Mouse (Mus musculus) kidney, postnatal 0 days (tissue): ENCODE data around the gene Ip6k1. TPM values are rescaled to one million over a fixed set of nuclear protein-coding genes. Genes with fewer than 3 reads are reported as not detected.

ENCODE experiments used
- ATAC-seq: fragments of 200-750 bp; cut with Nextera tagmentation; replicated peaks from 2 replicates; pipeline ENCODE4 v1.8.0; 2017; ENCODE audit warnings: low read depth, moderate number of reproducible peaks, moderate TSS enrichment, moderate library complexity; ENCODE audit not compliant: low FRiP score
- DNase-seq: peaks from one replicate; pipeline ENCODE4 v3.0.0-alpha.2; 2016; ENCODE audit warnings: low spot score
- H3K27ac ChIP-seq: fragments of 300-500 bp; sonication (generic); 2 replicates; pipeline ENCODE4 v1.5.1; 2014; ENCODE audit warnings: mild to moderate bottlenecking
- H3K27me3 ChIP-seq: fragments of 300-500 bp; sonication (generic); 2 replicates; pipeline ENCODE4 v1.6.1; 2014; ENCODE audit warnings: low read length, mixed read lengths; ENCODE audit not compliant: insufficient read depth
- H3K36me3 ChIP-seq: fragments of 300-500 bp; sonication (generic); 2 replicates; pipeline ENCODE4 v1.6.1; 2014; ENCODE audit warnings: low read length, mixed read lengths; ENCODE audit not compliant: insufficient read depth
- H3K4me1 ChIP-seq: fragments of 300-500 bp; sonication (generic); replicated peaks from 2 replicates; pipeline ENCODE4 v1.6.1; 2014; ENCODE audit warnings: antibody characterized with exemption, low read length, mixed read lengths; ENCODE audit not compliant: insufficient read depth
- H3K4me2 ChIP-seq: fragments of 300-500 bp; sonication (generic); 2 replicates; pipeline ENCODE4 v1.6.1; 2014; ENCODE audit warnings: mild to moderate bottlenecking, low read length, moderate library complexity, mixed read lengths
- H3K4me3 ChIP-seq: fragments of 300-500 bp; sonication (generic); replicated peaks from 2 replicates; pipeline ENCODE4 v1.5.1; 2014; ENCODE audit warnings: low read depth, low read length
- H3K9ac ChIP-seq: fragments of 300-500 bp; sonication (generic); 2 replicates; pipeline ENCODE4 v1.6.1; 2014; ENCODE audit warnings: low read depth, low read length
- H3K9me3 ChIP-seq: fragments of 300-500 bp; sonication (generic); replicated peaks from 2 replicates; pipeline ENCODE4 v1.6.1; 2016; ENCODE audit warnings: low read length, inconsistent platforms, mixed read lengths
- CTCF ChIP-seq: IDR thresholded peaks from 2 replicates; pipeline ENCODE4 v1.5.1; 2016; ENCODE audit warnings: antibody characterized with exemption, low read depth, mild to moderate bottlenecking, moderate library complexity
- WGBS: fragments of 180-500 bp; shearing (Covaris S2); extraction: QIAGEN DNeasy Blood & Tissue Kit; methylation state at CpG from one replicate; pipeline ENCODE4 v1.1.7; 2014; 5-methylcytosine and 5-hydroxymethylcytosine counted together
- polyA plus RNA-seq: library from polyadenylated mRNA; unstranded; fragments of >200 nt; fragmentation: Nextera tagmentation; extraction: Ambion mirVana; gene quantifications from 2 replicates; pipeline ENCODE4 v1.2.1, GENCODE M21; 2015

Ip6k1 gene
- polyA plus RNA-seq, 1 experiment from 2014 or later, result 46.9 TPM

DNA sequence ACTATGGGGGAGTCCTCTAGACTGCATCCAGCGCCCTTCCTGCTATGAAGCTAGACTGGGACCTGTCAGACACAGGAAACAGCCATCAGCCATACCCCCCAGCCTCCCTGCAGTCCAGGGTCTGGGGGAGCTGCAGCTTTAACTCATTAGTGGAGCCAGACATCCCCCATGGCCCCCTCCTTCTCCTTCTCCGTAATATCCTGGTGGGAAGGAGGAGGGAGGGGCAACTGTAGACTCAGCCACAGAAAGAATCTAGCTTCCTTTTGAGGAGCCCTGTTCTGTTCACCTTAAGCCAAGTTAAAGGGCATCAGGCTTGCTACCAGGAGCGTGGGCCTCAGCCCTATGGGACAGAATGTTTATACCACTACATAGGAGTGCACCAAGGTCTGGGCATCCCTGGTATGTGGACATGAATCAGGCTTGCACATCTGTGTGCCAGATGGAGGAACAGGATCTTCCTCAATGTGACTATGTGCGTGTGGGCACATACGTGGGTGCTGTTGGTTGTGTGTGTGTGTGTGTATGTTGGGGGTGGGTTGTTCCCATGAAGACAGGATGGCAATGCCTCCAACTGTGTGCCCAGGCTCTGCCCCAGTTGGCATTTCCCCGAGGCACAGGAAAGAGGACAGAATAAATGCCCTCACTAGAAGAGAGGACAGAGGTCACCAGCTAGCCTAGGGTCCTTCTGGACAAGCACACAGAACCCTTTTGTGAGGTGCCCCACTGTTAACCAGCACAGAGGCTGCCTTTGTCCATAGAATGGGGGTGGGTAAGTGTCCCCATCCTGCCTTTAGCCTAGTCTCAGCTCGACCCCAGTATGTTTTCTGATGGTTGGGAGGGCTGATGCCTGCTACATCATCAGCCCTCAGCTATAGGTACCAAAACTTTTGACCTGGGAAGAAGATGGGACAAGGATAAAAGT, 20.4 kb upstream of the Ip6k1 start:
- Histone ChIP-seq H3K27ac (peak overlapping the region; percentile 98), H3K9ac (peak overlapping the region; percentile 55), H3K4me3 (no peak overlapping the region), H3K9me3 (no peaks in the 10 kb centered on the region), H3K36me3 (no peaks in the 10 kb centered on the region), H3K4me1 (peaks cover 22% of the 10 kb centered on the region), H3K27me3 (no peaks in the 10 kb centered on the region), H3K4me2 (peak overlapping the region; percentile 82)
- DNase-seq (peak; percentile 93), ATAC-seq (peak; percentile 29; the same call in 1 of the 2 replicates)
- no peak for TF ChIP-seq CTCF
- WGBS, result 31% methylated on average over 7 of the region's 7 CpGs

DNA sequence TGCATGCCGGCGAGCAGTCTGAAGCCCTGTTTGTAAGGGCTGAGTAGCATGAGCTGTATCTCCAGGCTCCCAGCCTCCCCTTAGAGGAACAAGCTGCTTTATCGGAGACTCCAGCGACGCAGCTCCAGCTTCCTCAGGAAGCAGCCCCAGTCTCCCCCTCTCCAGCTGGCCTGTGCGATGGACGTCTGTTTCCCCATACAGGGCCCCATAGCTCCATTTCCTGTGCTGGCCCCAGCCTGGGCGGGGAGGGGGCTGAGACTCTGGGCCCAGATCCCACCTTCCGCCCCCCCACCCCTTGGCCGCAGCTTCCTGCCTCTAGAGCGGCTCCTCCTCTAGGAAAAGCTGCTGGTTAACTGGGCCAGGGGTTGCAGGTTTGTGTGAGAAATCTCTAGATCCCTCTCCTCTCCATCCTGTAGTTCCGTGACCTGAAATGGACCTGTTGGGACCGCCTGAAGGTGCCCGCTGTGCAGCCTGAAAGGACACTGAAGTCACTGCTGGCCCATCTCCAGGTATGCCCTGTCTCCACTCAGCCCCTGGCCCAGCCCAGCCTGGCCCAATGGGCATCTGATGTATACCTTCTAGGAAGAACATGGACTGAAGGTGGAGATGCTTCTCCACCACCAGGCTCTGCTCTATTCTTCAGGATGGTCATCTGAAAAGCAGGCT, 19.5 kb upstream of the Ip6k1 start, which contains the start of gene Gm20661:
TSS of gene Gm20661 (plus strand) at position 378 of the 666 bp plus-strand sequence.
- H3K4me1 ChIP-seq, result peaks cover 22% of the 10 kb centered on the region
- H3K27me3 ChIP-seq, result no peaks in the 10 kb centered on the region
- no peaks in the 10 kb centered on the region for H3K9me3 ChIP-seq

DNA sequence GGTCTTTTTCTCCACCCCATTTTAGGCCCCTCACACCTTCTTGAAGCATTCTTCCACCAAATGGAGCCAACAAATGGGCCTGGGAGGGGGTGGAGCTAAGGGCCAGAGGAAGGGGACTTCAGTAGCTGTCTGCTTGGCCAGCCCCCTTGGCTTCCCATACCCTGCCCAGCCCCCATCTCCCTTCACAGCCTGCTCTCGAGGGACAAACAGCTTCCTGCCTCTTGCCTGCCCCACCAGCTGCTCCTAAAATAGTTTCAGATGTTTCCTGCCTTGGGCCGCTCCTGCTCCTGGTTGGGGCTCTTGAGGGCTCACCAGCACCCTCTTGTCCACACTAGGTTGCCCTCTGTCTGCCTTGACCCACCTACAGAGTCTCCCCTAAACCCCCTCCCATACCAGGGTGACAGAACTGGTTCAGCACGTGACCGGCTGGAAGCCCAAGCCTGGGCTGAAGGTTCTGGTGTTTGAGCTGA, 18.8 kb upstream of the Ip6k1 start:
- DNase-seq, result peak; percentile 97
- H3K27ac ChIP-seq, result peak overlapping the region; percentile 98
- no peaks in the 10 kb centered on the region for H3K9me3 ChIP-seq
- peak overlapping the region; percentile 67 for H3K4me3 ChIP-seq
- H3K27me3 ChIP-seq, result no peaks in the 10 kb centered on the region
- WGBS, result 14% methylated on average over 4 of the region's 4 CpGs
- ATAC-seq, result peak; percentile 41
- H3K36me3 ChIP-seq, result no peaks in the 10 kb centered on the region
- H3K9ac ChIP-seq, result peak overlapping the region; percentile 67
- TF ChIP-seq CTCF, result no peak
- peak overlapping the region; percentile 82 for H3K4me2 ChIP-seq
- peaks cover 22% of the 10 kb centered on the region for H3K4me1 ChIP-seq

More for the DNA sequence above, 19.5 kb upstream of the Ip6k1 start, which contains the start of gene Gm20661:
- 14% methylated on average over 14 of the region's 14 CpGs for WGBS
- TF ChIP-seq CTCF, result no peak
- ATAC-seq (peak; percentile 72), DNase-seq (peak; percentile 96)
- H3K9ac ChIP-seq, result peak within 1 kb of the TSS; percentile 67
- H3K27ac ChIP-seq, result peak within 1 kb of the TSS; percentile 98
- peak within 1 kb of the TSS; percentile 82 for H3K4me2 ChIP-seq
- no peaks in the 10 kb centered on the region for H3K36me3 ChIP-seq
- H3K4me3 ChIP-seq, result peak within 1 kb of the TSS; percentile 67

DNA sequence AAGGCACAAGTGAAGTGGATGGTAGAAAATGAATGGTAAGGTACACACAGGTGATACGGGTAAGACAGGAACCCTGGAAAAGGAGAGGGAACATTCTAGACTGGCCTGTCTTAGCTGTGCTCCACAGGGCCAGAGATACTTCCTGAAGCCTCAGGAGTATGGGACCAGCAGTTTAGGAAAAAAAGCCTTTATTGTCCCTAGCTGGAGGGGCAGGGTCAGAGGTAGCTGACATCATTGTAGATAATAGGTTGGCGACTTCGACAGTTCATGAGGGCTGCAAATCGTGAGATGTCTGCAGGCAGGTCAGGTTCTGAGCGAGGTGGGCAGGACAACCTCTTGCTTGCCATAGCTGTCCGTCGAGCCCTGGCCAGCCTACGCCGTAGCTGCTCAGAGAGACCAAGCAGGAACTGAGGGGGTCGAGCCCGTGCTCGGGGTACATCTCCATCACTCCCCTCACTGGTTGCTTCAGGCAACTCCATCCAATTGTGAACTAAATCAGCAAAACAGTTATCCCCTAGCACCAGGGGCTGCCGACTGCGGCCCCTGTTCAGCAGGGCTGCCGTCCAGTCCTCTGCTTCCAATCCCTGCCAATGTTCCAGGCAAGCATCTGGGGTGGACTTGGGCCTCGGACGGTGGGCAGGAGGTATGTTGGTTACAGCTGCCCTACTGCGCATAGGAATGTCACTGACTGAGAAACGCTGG, 18.1 kb upstream of the Ip6k1 start:
- Histone ChIP-seq H3K4me3 (peak overlapping the region; percentile 67), H3K4me1 (peaks cover 22% of the 10 kb centered on the region), H3K27ac (peak overlapping the region; percentile 98), H3K9ac (peak overlapping the region; percentile 67), H3K9me3 (no peaks in the 10 kb centered on the region), H3K4me2 (peak overlapping the region; percentile 82), H3K36me3 (no peaks in the 10 kb centered on the region), H3K27me3 (no peaks in the 10 kb centered on the region)
- WGBS, result 42% methylated on average over 19 of the region's 19 CpGs
- no peak for ATAC-seq
- no peak for DNase-seq
- TF ChIP-seq CTCF, result no peak

DNA sequence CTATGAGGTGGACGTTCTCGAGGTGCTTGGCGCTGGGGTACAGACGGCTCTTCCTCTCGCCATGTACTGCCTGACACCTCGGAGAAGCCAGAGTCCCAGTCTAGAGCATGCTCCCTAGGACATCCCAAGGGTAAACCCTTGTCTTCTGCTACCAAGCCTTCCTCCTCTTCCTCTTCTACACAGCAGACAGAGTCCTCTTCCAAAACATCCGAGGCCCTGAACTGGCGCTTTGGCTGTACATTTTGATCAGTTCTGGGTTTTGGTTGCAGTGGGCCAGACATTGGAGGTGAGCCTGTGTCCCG, 17.6 kb upstream of the Ip6k1 start:
- H3K4me3 ChIP-seq, result peak overlapping the region; percentile 67
- H3K27me3 ChIP-seq, result no peaks in the 10 kb centered on the region
- WGBS, result 32% methylated on average over 9 of the region's 9 CpGs
- peak overlapping the region; percentile 98 for H3K27ac ChIP-seq
- H3K4me2 ChIP-seq, result peak overlapping the region; percentile 82
- no peaks in the 10 kb centered on the region for H3K36me3 ChIP-seq
- peaks cover 22% of the 10 kb centered on the region for H3K4me1 ChIP-seq
- ATAC-seq (no peak), DNase-seq (no peak)
- TF ChIP-seq CTCF, result no peak
- no peaks in the 10 kb centered on the region for H3K9me3 ChIP-seq
- peak overlapping the region; percentile 67 for H3K9ac ChIP-seq
